Mouse (Mus musculus) brain, embryonic 14.5 days (tissue): Measurements from ENCODE around the gene Sik2. TPM values are rescaled to one million over a fixed set of nuclear protein-coding genes. Genes with fewer than 3 reads are reported as not detected.

Experiments
- DNase-seq: peaks from one replicate; pipeline ENCODE4 v3.0.0-alpha.2; 2011; ENCODE audit warnings: low read depth
- CTCF ChIP-seq: fragments of 200-500 bp; IDR thresholded peaks from 2 replicates; pipeline ENCODE4 v1.5.1; 2012; ENCODE audit warnings: inconsistent platforms, mild to moderate bottlenecking, moderate library complexity, borderline replicate concordance; ENCODE audit not compliant: insufficient read depth, insufficient read length; ENCODE audit errors: extremely low read depth
- POLR2A ChIP-seq: fragments of 200-500 bp; IDR thresholded peaks from 2 replicates; pipeline ENCODE4 v1.6.1; 2012; ENCODE audit warnings: mild to moderate bottlenecking, inconsistent platforms, borderline replicate concordance; ENCODE audit not compliant: poor library complexity, insufficient read depth, insufficient read length, severe bottlenecking; ENCODE audit errors: extremely low read depth
- polyA plus RNA-seq: library from polyadenylated mRNA; depleted of rRNA; stranded (reverse); fragments of >200 nt; gene quantifications from 2 replicates; pipeline ENCODE4 v1.2.3, GENCODE M21; 2012; rRNA removed

The Sik2 gene
- polyA plus RNA-seq, 1 experiment: 20.8 TPM

- no peak for DNase-seq
- TF ChIP-seq POLR2A (no peak), CTCF (no peak)
Measured at GRCm38 (mm10) chr9:50848821-50849220, 160.1 kb downstream of the Sik2 start.

- no peak for TF ChIP-seq POLR2A
- no peak for TF ChIP-seq CTCF
- no peak for DNase-seq
Measured at GRCm38 (mm10) chr9:50847606-50848368, 161.1 kb downstream of the Sik2 start.

GRCm38 (mm10) chr9:50847133-50847532 lies 161.7 kb downstream of the Sik2 start:
- no peak for DNase-seq
- no peak for TF ChIP-seq CTCF
- TF ChIP-seq POLR2A: no peak

- no peak for TF ChIP-seq POLR2A
- TF ChIP-seq CTCF: no peak
Measured at GRCm38 (mm10) chr9:50845547-50845946, 163.3 kb downstream of the Sik2 start.

GRCm38 (mm10) chr9:50845081-50845480 lies 163.8 kb downstream of the Sik2 start, which contains the start of gene Ppp2r1b:
TSS of gene Ppp2r1b (plus strand) at chr9:50845301.
- no peak for DNase-seq
- TF ChIP-seq CTCF: no peak
- no peak for TF ChIP-seq POLR2A

More at GRCm38 (mm10) chr9:50845547-50845946, 163.3 kb downstream of the Sik2 start:
- no peak for DNase-seq

Other genes starting within 250 kb of the Sik2 start
- 8.0 and 8.3 TPM in 2 replicates for gene Fdxacb1, start 240.8 kb downstream of the Sik2 start, polyA plus RNA-seq
- 52.4 and 53.9 TPM in 2 replicates for gene Alg9, start 234.1 kb downstream of the Sik2 start, polyA plus RNA-seq
- gene 1110032A03Rik, start 233.6 kb downstream of the Sik2 start, polyA plus RNA-seq: 46.5 and 50.1 TPM in 2 replicates
- gene Ppp2r1b, start 163.8 kb downstream of the Sik2 start, polyA plus RNA-seq: 32.2 and 38.5 TPM in 2 replicates
- gene Btg4, start 51.8 kb upstream of the Sik2 start, polyA plus RNA-seq: not detected in 2 replicates
- 0.71 and 1.4 TPM in 2 replicates for gene Layn, start 68.0 kb upstream of the Sik2 start, polyA plus RNA-seq
- 0.63 and 0.72 TPM in 2 replicates for gene 4833427G06Rik, start 93.0 kb upstream of the Sik2 start, polyA plus RNA-seq
- 0.01 and 0.04 TPM in 2 replicates for gene Gm32742, start 156.4 kb upstream of the Sik2 start, polyA plus RNA-seq
- gene Pou2af1, start 204.6 kb upstream of the Sik2 start, polyA plus RNA-seq: 0.13 and 0.18 TPM in 2 replicates